Mouse (Mus musculus): ENCODE measurements around the gene Rnase11.

DNA sequence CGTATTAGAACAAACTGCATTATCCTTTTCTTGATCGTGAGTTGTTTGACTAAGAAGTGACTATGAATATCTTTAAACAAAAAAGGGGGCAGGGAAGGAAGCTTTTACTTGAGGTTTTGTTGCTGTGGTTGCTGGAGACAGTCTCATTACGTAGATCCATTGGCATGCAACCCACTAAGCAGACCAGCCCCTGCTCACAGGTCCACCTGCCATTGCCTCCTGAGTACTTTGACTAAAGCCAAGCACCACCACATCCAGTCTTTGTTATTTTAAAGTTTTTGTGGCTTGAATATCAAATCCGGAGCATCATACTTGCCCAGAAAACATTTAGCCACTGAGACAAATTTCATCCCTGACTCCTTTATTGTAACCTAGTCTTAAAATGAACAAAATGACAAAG, 13.7 kb downstream of the Rnase11 start:
- TF ChIP-seq CTCF (IDR thresholded peaks at IDR 0.05; ENCODE audit: borderline replicate concordance, insufficient read depth, low read depth, low read length): no peak
- TF ChIP-seq POLR2A (IDR thresholded peaks at IDR 0.05; ENCODE audit: borderline replicate concordance, insufficient read depth, low read length): no peak

All from cerebellum, adult 2 months (tissue).